Mouse (Mus musculus) induced T-regulatory cell, adult 2 months (primary cell): Measurements from ENCODE around the gene Tars2.
A peak's percentile ranks its signal among the peaks of the same experiment; 100 is the strongest.

Experiments
- DNase-seq: peaks from one replicate; pipeline ENCODE4 v3.0.0-alpha.2; 2012; ENCODE audit warnings: low read depth

Tars2 gene

GRCm38 (mm10) chr3:95694808-95695703 lies 65.0 kb downstream of the Tars2 start:
- DNase-seq = no peak

GRCm38 (mm10) chr3:95693821-95694807 lies 65.9 kb downstream of the Tars2 start:
- DNase-seq = peak; percentile 23

- no peak for DNase-seq
Measured at GRCm38 (mm10) chr3:95692677-95693076, 67.3 kb downstream of the Tars2 start.

GRCm38 (mm10) chr3:95690552-95690951 lies 69.5 kb downstream of the Tars2 start:
- peak; percentile 37 for DNase-seq
